Mouse (Mus musculus): ENCODE results near the gene Cdc42ep1. TPM values are rescaled to one million over a fixed set of nuclear protein-coding genes. Genes with fewer than 3 reads are reported as not detected.

The Cdc42ep1 gene
- polyA plus RNA-seq, 1 experiment from 2014 or later = 11.2 TPM

GRCm38 (mm10) chr15:78803499-78803900 lies 38.9 kb upstream of the Cdc42ep1 start:
- ATAC-seq (ENCODE audit: insufficient number of reproducible peaks, low FRiP score, low TSS enrichment, low read depth) (no peak), DNase-seq (ENCODE audit: low spot score) (no peak)
- H3K4me3 ChIP-seq (ENCODE audit: low read depth, low read length) = no peak overlapping the region
- H3K4me2 ChIP-seq (ENCODE audit: low read depth, severe bottlenecking) = no peak overlapping the region; the same call in 1 of the 2 replicates
- no peak overlapping the region for H3K9ac ChIP-seq (ENCODE audit: low read length)
- 4% methylated on average over 8 of the region's 8 CpGs for WGBS
- 0 out of 2 replicates have a peak, but pooled peaks cover 8% of the 10 kb centered on the region for H3K4me1 ChIP-seq (ENCODE audit: control insufficient read depth, insufficient read depth, low read length)
- H3K36me3 ChIP-seq (ENCODE audit: control insufficient read depth, insufficient read depth, low read length) = no peaks in the 10 kb centered on the region
- peaks cover 59% of the 10 kb centered on the region for H3K27me3 ChIP-seq (ENCODE audit: control insufficient read depth, insufficient read depth, low read length)
- H3K27ac ChIP-seq (replicated peaks; ENCODE audit: low read depth, low read length) = no peak overlapping the region
- H3K9me3 ChIP-seq (ENCODE audit: control insufficient read depth, low read length) = no peaks in the 10 kb centered on the region

- H3K4me2 ChIP-seq (ENCODE audit: low read depth, severe bottlenecking) = no peak overlapping the region
- 0 out of 2 replicates have a peak, but pooled peaks cover 8% of the 10 kb centered on the region for H3K4me1 ChIP-seq (ENCODE audit: control insufficient read depth, insufficient read depth, low read length)
- no peak for ATAC-seq (ENCODE audit: insufficient number of reproducible peaks, low FRiP score, low TSS enrichment, low read depth)
Observed at GRCm38 (mm10) chr15:78804326-78804725, 38.1 kb upstream of the Cdc42ep1 start.

GRCm38 (mm10) chr15:78805351-78805750 lies 37.1 kb upstream of the Cdc42ep1 start:
- no peak for DNase-seq (ENCODE audit: low spot score)

More at GRCm38 (mm10) chr15:78804326-78804725, 38.1 kb upstream of the Cdc42ep1 start:
- Histone ChIP-seq H3K27ac (replicated peaks; ENCODE audit: low read depth, low read length) (no peak overlapping the region), H3K27me3 (ENCODE audit: control insufficient read depth, insufficient read depth, low read length) (peaks cover 55% of the 10 kb centered on the region), H3K4me3 (ENCODE audit: low read depth, low read length) (no peak overlapping the region), H3K9ac (ENCODE audit: low read length) (no peak overlapping the region), H3K36me3 (ENCODE audit: control insufficient read depth, insufficient read depth, low read length) (no peaks in the 10 kb centered on the region), H3K9me3 (ENCODE audit: control insufficient read depth, low read length) (no peaks in the 10 kb centered on the region)
- WGBS = 11% methylated on average over 6 of the region's 6 CpGs
- DNase-seq (ENCODE audit: low spot score) = no peak

GRCm38 (mm10) chr15:78806614-78807013 lies 35.8 kb upstream of the Cdc42ep1 start:
- Histone ChIP-seq H3K27me3 (ENCODE audit: control insufficient read depth, insufficient read depth, low read length) (peaks cover 42% of the 10 kb centered on the region), H3K4me2 (ENCODE audit: low read depth, severe bottlenecking) (no peak overlapping the region), H3K4me1 (ENCODE audit: control insufficient read depth, insufficient read depth, low read length) (0 out of 2 replicates have a peak, but pooled peaks cover 10% of the 10 kb centered on the region), H3K9me3 (ENCODE audit: control insufficient read depth, low read length) (no peaks in the 10 kb centered on the region), H3K9ac (ENCODE audit: low read length) (no peak overlapping the region), H3K36me3 (ENCODE audit: control insufficient read depth, insufficient read depth, low read length) (no peaks in the 10 kb centered on the region), H3K4me3 (ENCODE audit: low read depth, low read length) (no peak overlapping the region), H3K27ac (replicated peaks; ENCODE audit: low read depth, low read length) (no peak overlapping the region)
- DNase-seq (ENCODE audit: low spot score) (no peak), ATAC-seq (ENCODE audit: insufficient number of reproducible peaks, low FRiP score, low TSS enrichment, low read depth) (no peak)
- WGBS = 50% methylated on average over 2 of the region's 2 CpGs

More at GRCm38 (mm10) chr15:78805351-78805750, 37.1 kb upstream of the Cdc42ep1 start:
- 0 out of 2 replicates have a peak, but pooled peaks cover 10% of the 10 kb centered on the region for H3K4me1 ChIP-seq (ENCODE audit: control insufficient read depth, insufficient read depth, low read length)
- no peak overlapping the region for H3K4me3 ChIP-seq (ENCODE audit: low read depth, low read length)
- no peak for ATAC-seq (ENCODE audit: insufficient number of reproducible peaks, low FRiP score, low TSS enrichment, low read depth)
- H3K36me3 ChIP-seq (ENCODE audit: control insufficient read depth, insufficient read depth, low read length) = no peaks in the 10 kb centered on the region
- peaks cover 53% of the 10 kb centered on the region for H3K27me3 ChIP-seq (ENCODE audit: control insufficient read depth, insufficient read depth, low read length)
- WGBS = 78% methylated on average over 2 of the region's 2 CpGs
- no peaks in the 10 kb centered on the region for H3K9me3 ChIP-seq (ENCODE audit: control insufficient read depth, low read length)
- no peak overlapping the region for H3K27ac ChIP-seq (replicated peaks; ENCODE audit: low read depth, low read length)
- H3K9ac ChIP-seq (ENCODE audit: low read length) = no peak overlapping the region
- H3K4me2 ChIP-seq (ENCODE audit: low read depth, severe bottlenecking) = no peak overlapping the region

GRCm38 (mm10) chr15:78807141-78807540 lies 35.3 kb upstream of the Cdc42ep1 start:
- H3K9ac ChIP-seq (ENCODE audit: low read length) = no peak overlapping the region
- H3K27me3 ChIP-seq (ENCODE audit: control insufficient read depth, insufficient read depth, low read length) = peaks cover 37% of the 10 kb centered on the region
- no peaks in the 10 kb centered on the region for H3K36me3 ChIP-seq (ENCODE audit: control insufficient read depth, insufficient read depth, low read length)
- H3K27ac ChIP-seq (replicated peaks; ENCODE audit: low read depth, low read length) = no peak overlapping the region
- H3K9me3 ChIP-seq (ENCODE audit: control insufficient read depth, low read length) = no peaks in the 10 kb centered on the region
- no peak overlapping the region for H3K4me2 ChIP-seq (ENCODE audit: low read depth, severe bottlenecking)
- DNase-seq (ENCODE audit: low spot score) = no peak
- no peak for ATAC-seq (ENCODE audit: insufficient number of reproducible peaks, low FRiP score, low TSS enrichment, low read depth)
- H3K4me1 ChIP-seq (ENCODE audit: control insufficient read depth, insufficient read depth, low read length) = 0 out of 2 replicates have a peak, but pooled peaks cover 10% of the 10 kb centered on the region
- no peak overlapping the region for H3K4me3 ChIP-seq (ENCODE audit: low read depth, low read length)
- 70% methylated on average over 3 of the region's 3 CpGs for WGBS

GRCm38 (mm10) chr15:78808980-78809379 lies 33.4 kb upstream of the Cdc42ep1 start:
- H3K27ac ChIP-seq (replicated peaks; ENCODE audit: low read depth, low read length) = no peak overlapping the region
- no peak overlapping the region for H3K4me3 ChIP-seq (ENCODE audit: low read depth, low read length)
- no peak for ATAC-seq (ENCODE audit: insufficient number of reproducible peaks, low FRiP score, low TSS enrichment, low read depth)
- H3K4me2 ChIP-seq (ENCODE audit: low read depth, severe bottlenecking) = no peak overlapping the region
- H3K9ac ChIP-seq (ENCODE audit: low read length) = no peak overlapping the region
- DNase-seq (ENCODE audit: low spot score) = no peak
- peaks cover 18% of the 10 kb centered on the region for H3K27me3 ChIP-seq (ENCODE audit: control insufficient read depth, insufficient read depth, low read length)
- no peaks in the 10 kb centered on the region for H3K9me3 ChIP-seq (ENCODE audit: control insufficient read depth, low read length)
- no peaks in the 10 kb centered on the region for H3K36me3 ChIP-seq (ENCODE audit: control insufficient read depth, insufficient read depth, low read length)
- H3K4me1 ChIP-seq (ENCODE audit: control insufficient read depth, insufficient read depth, low read length) = 0 out of 2 replicates have a peak, but pooled peaks cover 2% of the 10 kb centered on the region
- WGBS = 82% methylated on average over 2 of the region's 2 CpGs

- H3K4me3 ChIP-seq (ENCODE audit: low read depth, low read length) = no peak overlapping the region
- H3K4me1 ChIP-seq (ENCODE audit: control insufficient read depth, insufficient read depth, low read length) = 0 out of 2 replicates have a peak, but pooled peaks cover 2% of the 10 kb centered on the region
- no peak overlapping the region for H3K9ac ChIP-seq (ENCODE audit: low read length)
- peaks cover 14% of the 10 kb centered on the region for H3K27me3 ChIP-seq (ENCODE audit: control insufficient read depth, insufficient read depth, low read length)
- WGBS = 58% methylated on average over 9 of the region's 9 CpGs
- ATAC-seq (ENCODE audit: insufficient number of reproducible peaks, low FRiP score, low TSS enrichment, low read depth) = no peak
- H3K9me3 ChIP-seq (ENCODE audit: control insufficient read depth, low read length) = no peaks in the 10 kb centered on the region
- no peak overlapping the region for H3K4me2 ChIP-seq (ENCODE audit: low read depth, severe bottlenecking)
- H3K27ac ChIP-seq (replicated peaks; ENCODE audit: low read depth, low read length) = no peak overlapping the region
- no peak for DNase-seq (ENCODE audit: low spot score)
- H3K36me3 ChIP-seq (ENCODE audit: control insufficient read depth, insufficient read depth, low read length) = no peaks in the 10 kb centered on the region
Observed at GRCm38 (mm10) chr15:78809739-78810138, 32.7 kb upstream of the Cdc42ep1 start.

- 0 out of 2 replicates have a peak, but pooled peaks cover 2% of the 10 kb centered on the region for H3K4me1 ChIP-seq (ENCODE audit: control insufficient read depth, insufficient read depth, low read length)
- no peaks in the 10 kb centered on the region for H3K36me3 ChIP-seq (ENCODE audit: control insufficient read depth, insufficient read depth, low read length)
- no peak for ATAC-seq (ENCODE audit: insufficient number of reproducible peaks, low FRiP score, low TSS enrichment, low read depth)
- 81% methylated on average over 9 of the region's 9 CpGs for WGBS
- H3K9me3 ChIP-seq (ENCODE audit: control insufficient read depth, low read length) = no peaks in the 10 kb centered on the region
- no peak overlapping the region for H3K4me2 ChIP-seq (ENCODE audit: low read depth, severe bottlenecking)
- peaks cover 12% of the 10 kb centered on the region for H3K27me3 ChIP-seq (ENCODE audit: control insufficient read depth, insufficient read depth, low read length)
- H3K4me3 ChIP-seq (ENCODE audit: low read depth, low read length) = no peak overlapping the region
- no peak overlapping the region for H3K27ac ChIP-seq (replicated peaks; ENCODE audit: low read depth, low read length)
- H3K9ac ChIP-seq (ENCODE audit: low read length) = no peak overlapping the region
- DNase-seq (ENCODE audit: low spot score) = no peak
Observed at GRCm38 (mm10) chr15:78810146-78810545, 32.3 kb upstream of the Cdc42ep1 start.

GRCm38 (mm10) chr15:78813603-78814002 lies 28.8 kb upstream of the Cdc42ep1 start:
- no peaks in the 10 kb centered on the region for H3K9me3 ChIP-seq (ENCODE audit: control insufficient read depth, low read length)
- H3K4me3 ChIP-seq (ENCODE audit: low read depth, low read length) = no peak overlapping the region
- no peak overlapping the region for H3K9ac ChIP-seq (ENCODE audit: low read length)
- 93% methylated on average over 4 of the region's 4 CpGs for WGBS
- no peaks in the 10 kb centered on the region for H3K36me3 ChIP-seq (ENCODE audit: control insufficient read depth, insufficient read depth, low read length)
- no peak overlapping the region for H3K27ac ChIP-seq (replicated peaks; ENCODE audit: low read depth, low read length)
- ATAC-seq (ENCODE audit: insufficient number of reproducible peaks, low FRiP score, low TSS enrichment, low read depth) (no peak), DNase-seq (ENCODE audit: low spot score) (no peak)
- no peaks in the 10 kb centered on the region for H3K27me3 ChIP-seq (ENCODE audit: control insufficient read depth, insufficient read depth, low read length)
- 0 out of 2 replicates have a peak, but pooled peaks cover 2% of the 10 kb centered on the region for H3K4me1 ChIP-seq (ENCODE audit: control insufficient read depth, insufficient read depth, low read length)
- H3K4me2 ChIP-seq (ENCODE audit: low read depth, severe bottlenecking) = no peak overlapping the region
